Mouse (Mus musculus) liver, embryonic 16.5 days (tissue): ENCODE data around the gene Olfr545. TPM values are rescaled to one million over a fixed set of nuclear protein-coding genes. Genes with fewer than 3 reads are reported as not detected.

Experiments used
- ATAC-seq: fragments of 200-750 bp; cut with Nextera tagmentation; 2 replicates; pipeline ENCODE4 v1.8.0; 2017; ENCODE audit warnings: low read depth, mild to moderate bottlenecking, moderate number of reproducible peaks, moderate library complexity
- H3K27ac ChIP-seq: fragments of 300-500 bp; sonication (generic); 2 replicates; pipeline ENCODE4 v1.5.1; 2014; ENCODE audit warnings: mild to moderate bottlenecking, low read length
- H3K27me3 ChIP-seq: fragments of 300-500 bp; sonication (generic); 2 replicates; pipeline ENCODE4 v1.6.1; 2014; ENCODE audit warnings: low read depth, low read length, mixed read lengths; ENCODE audit not compliant: control insufficient read depth, insufficient read depth
- H3K36me3 ChIP-seq: fragments of 300-500 bp; sonication (generic); 2 replicates; pipeline ENCODE4 v1.6.1; 2014; ENCODE audit warnings: mild to moderate bottlenecking; ENCODE audit not compliant: control insufficient read depth, insufficient read depth
- H3K4me1 ChIP-seq: fragments of 300-500 bp; sonication (generic); 2 replicates; pipeline ENCODE4 v1.6.1; 2014; ENCODE audit warnings: low read depth, low read length, mixed read lengths; ENCODE audit not compliant: control insufficient read depth
- H3K4me2 ChIP-seq: fragments of 300-500 bp; sonication (generic); 2 replicates; pipeline ENCODE4 v1.6.1; 2014; ENCODE audit warnings: low read depth, low read length, mixed read lengths
- H3K4me3 ChIP-seq: fragments of 300-500 bp; sonication (generic); 2 replicates; pipeline ENCODE4 v1.5.1; 2014; ENCODE audit warnings: low read depth, mild to moderate bottlenecking, low read length
- H3K9ac ChIP-seq: fragments of 300-500 bp; sonication (generic); 2 replicates; pipeline ENCODE4 v1.6.1; 2014; ENCODE audit warnings: low read depth, low read length
- H3K9me3 ChIP-seq: fragments of 300-500 bp; sonication (generic); replicated peaks from 2 replicates; pipeline ENCODE4 v1.6.1; 2016; ENCODE audit warnings: low read length; ENCODE audit not compliant: control insufficient read depth
- WGBS: fragments of 180-500 bp; shearing (Covaris S2); extraction: QIAGEN DNeasy Blood & Tissue Kit; methylation state at CpG from one replicate; pipeline ENCODE4 v1.1.7; 2014; ENCODE audit not compliant: insufficient replicate concordance; 5-methylcytosine and 5-hydroxymethylcytosine counted together
- polyA plus RNA-seq: library from polyadenylated mRNA; unstranded; fragments of >200 nt; fragmentation: Nextera tagmentation; extraction: Ambion mirVana; gene quantifications from 2 replicates; pipeline ENCODE4 v1.2.1, GENCODE M21; 2015

Olfr545 gene
- polyA plus RNA-seq, result not detected in 2 replicates

DNA sequence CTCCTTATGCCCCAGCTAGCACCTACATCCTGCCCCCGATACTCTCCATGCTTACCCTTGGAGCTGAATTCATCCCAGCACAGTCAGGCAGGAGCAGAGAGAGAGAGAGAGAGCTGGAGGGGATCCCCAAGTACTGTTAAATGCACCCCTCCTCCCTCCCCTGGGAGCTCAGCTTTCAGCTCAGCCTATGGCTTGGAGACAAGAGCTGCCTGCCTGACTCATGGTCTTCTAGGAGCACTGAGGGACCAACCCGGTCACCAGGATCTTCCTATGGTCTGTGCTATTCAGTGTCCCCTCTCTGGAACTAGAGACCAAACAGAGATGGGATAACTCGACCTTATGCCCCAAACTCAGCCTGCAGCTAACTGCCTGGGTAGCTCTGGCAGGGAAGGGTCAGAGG, at the start of gene Olfr545:
Olfr545 (minus strand) TSS at position 101 of the 400 bp plus-strand sequence.
- Histone ChIP-seq H3K27me3 (no peaks in the 10 kb centered on the region), H3K4me1 (no peaks in the 10 kb centered on the region), H3K9ac (no peak within 1 kb of the TSS), H3K4me2 (no peak within 1 kb of the TSS), H3K36me3 (no peaks in the 10 kb centered on the region), H3K27ac (no peak within 1 kb of the TSS), H3K9me3 (no peaks in the 10 kb centered on the region), H3K4me3 (no peak within 1 kb of the TSS)
- 44% methylated on average over 3 of the region's 3 CpGs for WGBS
- no peak for ATAC-seq

DNA sequence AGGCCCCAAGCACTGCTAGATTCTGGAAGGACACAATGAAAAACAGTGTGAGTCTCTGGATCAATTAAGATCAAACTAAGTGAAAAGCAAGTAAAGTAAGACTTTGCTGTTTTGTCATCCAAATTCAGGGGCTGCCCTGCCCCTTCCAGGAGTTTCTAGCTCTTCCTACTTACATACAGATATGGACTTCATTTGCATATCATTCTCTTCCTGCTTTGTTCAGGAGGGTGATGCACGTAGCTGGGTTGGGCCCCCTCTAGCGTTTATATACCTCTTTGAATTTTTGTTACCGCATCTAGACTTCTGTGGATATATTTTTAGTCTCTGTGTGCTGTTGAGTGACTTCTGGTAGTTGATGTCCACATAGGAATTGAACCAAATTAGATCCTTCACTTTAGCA, 41.9 kb upstream of the Olfr545 start:
- Histone ChIP-seq H3K27ac (no peak overlapping the region), H3K27me3 (no peaks in the 10 kb centered on the region), H3K9ac (no peak overlapping the region), H3K4me1 (no peaks in the 10 kb centered on the region), H3K36me3 (no peaks in the 10 kb centered on the region), H3K4me3 (no peak overlapping the region), H3K9me3 (no peaks in the 10 kb centered on the region), H3K4me2 (no peak overlapping the region)
- ATAC-seq, result no peak
- 28% methylated on average over 3 of the region's 3 CpGs for WGBS

DNA sequence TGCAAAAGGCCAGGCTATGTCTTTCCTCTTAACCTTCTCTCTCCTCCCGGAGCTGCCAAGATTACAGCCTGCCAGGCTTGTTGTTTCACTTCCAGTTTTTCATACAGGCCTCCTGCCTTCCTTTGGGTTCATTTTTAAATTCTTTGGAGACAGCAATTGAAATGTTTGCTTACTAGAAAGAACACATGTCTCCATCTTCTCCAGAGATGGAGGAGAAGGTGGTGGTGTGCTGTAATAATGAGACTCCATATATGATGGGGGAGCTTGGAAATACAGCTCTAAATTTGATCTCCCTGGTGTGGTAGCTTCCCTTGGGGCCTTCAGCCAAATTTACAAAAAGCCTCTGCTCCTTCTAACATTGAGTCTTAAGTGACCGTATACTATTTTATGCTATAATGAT, 41.2 kb upstream of the Olfr545 start, which contains the start of gene Olfr548-ps1:
Olfr548-ps1 (plus strand) TSS at position 301 of the 400 bp plus-strand sequence.
- Histone ChIP-seq H3K9me3 (no peaks in the 10 kb centered on the region), H3K36me3 (no peaks in the 10 kb centered on the region), H3K4me3 (no peak within 1 kb of the TSS), H3K27ac (no peak within 1 kb of the TSS), H3K4me2 (no peak within 1 kb of the TSS), H3K27me3 (no peaks in the 10 kb centered on the region), H3K9ac (no peak within 1 kb of the TSS), H3K4me1 (no peaks in the 10 kb centered on the region)
- 59% methylated on average over 2 of the region's 2 CpGs for WGBS
- ATAC-seq, result no peak

GRCm38 (mm10) chr7:102534449-102534848, 35.1 kb upstream of the Olfr545 start, which contains the start of gene Olfr547:
TSS of gene Olfr547 (plus strand) at chr7:102534749.
- Histone ChIP-seq H3K4me3 (no peak within 1 kb of the TSS), H3K4me2 (no peak within 1 kb of the TSS), H3K27ac (no peak within 1 kb of the TSS), H3K4me1 (no peaks in the 10 kb centered on the region), H3K36me3 (no peaks in the 10 kb centered on the region), H3K9me3 (no peaks in the 10 kb centered on the region), H3K9ac (no peak within 1 kb of the TSS), H3K27me3 (no peaks in the 10 kb centered on the region)
- ATAC-seq, result no peak
- WGBS, result 50% methylated on average over 1 of the region's 1 CpGs

DNA sequence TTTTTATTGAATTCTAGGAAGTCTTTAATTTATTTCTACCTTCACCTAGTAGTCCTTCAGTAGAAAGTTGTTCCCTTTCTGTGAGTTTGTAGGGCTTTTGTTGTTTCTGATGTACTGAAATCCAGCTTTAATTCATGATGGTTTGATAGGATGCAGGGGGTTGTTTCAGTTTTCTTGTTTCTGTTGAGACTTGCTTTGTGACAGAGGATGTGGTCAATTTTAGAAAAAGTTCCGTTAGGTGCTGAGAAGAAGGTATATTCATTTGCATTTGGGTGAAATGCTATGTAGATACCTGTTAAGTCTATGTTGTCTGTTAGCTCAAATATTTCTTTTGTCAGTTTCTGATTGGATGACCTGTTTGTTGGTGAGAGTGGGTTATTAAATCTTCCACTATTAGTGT, 29.7 kb upstream of the Olfr545 start:
- no peaks in the 10 kb centered on the region for H3K27me3 ChIP-seq
- H3K27ac ChIP-seq, result no peak overlapping the region
- no peak overlapping the region for H3K9ac ChIP-seq
- no peaks in the 10 kb centered on the region for H3K9me3 ChIP-seq
- no peak overlapping the region for H3K4me2 ChIP-seq
- no peak for ATAC-seq
- no peaks in the 10 kb centered on the region for H3K36me3 ChIP-seq
- 45% methylated on average over 1 of the region's 1 CpGs for whole genome bisulfite sequencing
- H3K4me1 ChIP-seq, result no peaks in the 10 kb centered on the region
- H3K4me3 ChIP-seq, result no peak overlapping the region

- Histone ChIP-seq H3K9me3 (no peaks in the 10 kb centered on the region), H3K4me1 (no peaks in the 10 kb centered on the region), H3K27me3 (no peaks in the 10 kb centered on the region; the same call in 1 of the 2 replicates), H3K27ac (no peak overlapping the region), H3K36me3 (no peaks in the 10 kb centered on the region), H3K4me3 (no peak overlapping the region), H3K9ac (no peak overlapping the region), H3K4me2 (no peak overlapping the region)
- 60% methylated on average over 2 of the region's 2 CpGs for WGBS
- ATAC-seq, result no peak
Observed at GRCm38 (mm10) chr7:102517051-102517335, 17.6 kb upstream of the Olfr545 start.

DNA sequence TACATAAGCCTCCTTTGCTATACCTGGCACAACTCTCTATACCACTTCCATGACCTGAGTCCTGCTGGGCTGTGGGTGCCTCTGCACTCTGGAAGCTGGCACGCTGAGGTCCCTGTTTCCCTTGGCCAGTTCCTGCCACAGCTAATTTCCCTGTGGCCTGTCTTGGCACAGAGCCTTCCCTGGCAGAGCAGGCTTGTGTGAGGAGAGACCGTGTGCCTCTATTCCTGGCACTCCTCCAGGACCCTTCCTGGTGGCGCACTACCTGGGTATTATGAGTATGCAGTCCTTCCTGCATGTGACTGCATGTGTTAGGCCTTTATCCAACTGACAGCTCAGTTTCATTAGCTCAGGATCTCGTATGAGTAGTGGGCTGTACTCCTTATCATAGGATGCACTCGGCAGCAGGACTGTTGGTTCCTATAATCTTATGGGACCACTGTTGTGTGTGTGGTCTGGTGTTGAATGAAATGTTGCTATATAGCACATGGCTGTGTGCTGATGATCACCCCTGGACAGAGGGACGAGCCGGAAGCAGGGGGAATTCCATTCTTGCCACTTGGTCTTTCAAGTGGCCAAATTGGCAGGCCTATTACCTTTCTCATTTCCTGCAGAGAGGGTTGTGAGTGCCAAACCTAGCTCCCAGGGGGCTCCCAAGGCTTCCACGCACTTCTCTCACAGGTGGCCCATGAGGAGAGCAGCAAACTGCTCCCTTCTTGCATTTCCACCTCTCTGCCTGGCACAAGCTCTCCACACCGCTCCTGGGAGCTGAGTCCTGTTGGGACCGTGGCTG, 17.1 kb upstream of the Olfr545 start:
- Histone ChIP-seq H3K4me2 (no peak overlapping the region), H3K9ac (no peak overlapping the region), H3K36me3 (no peaks in the 10 kb centered on the region), H3K27ac (no peak overlapping the region), H3K4me1 (no peaks in the 10 kb centered on the region), H3K9me3 (no peaks in the 10 kb centered on the region), H3K4me3 (no peak overlapping the region), H3K27me3 (no peaks in the 10 kb centered on the region; the same call in 1 of the 2 replicates)
- 44% methylated on average over 10 of the region's 10 CpGs for WGBS
- ATAC-seq, result no peak

DNA sequence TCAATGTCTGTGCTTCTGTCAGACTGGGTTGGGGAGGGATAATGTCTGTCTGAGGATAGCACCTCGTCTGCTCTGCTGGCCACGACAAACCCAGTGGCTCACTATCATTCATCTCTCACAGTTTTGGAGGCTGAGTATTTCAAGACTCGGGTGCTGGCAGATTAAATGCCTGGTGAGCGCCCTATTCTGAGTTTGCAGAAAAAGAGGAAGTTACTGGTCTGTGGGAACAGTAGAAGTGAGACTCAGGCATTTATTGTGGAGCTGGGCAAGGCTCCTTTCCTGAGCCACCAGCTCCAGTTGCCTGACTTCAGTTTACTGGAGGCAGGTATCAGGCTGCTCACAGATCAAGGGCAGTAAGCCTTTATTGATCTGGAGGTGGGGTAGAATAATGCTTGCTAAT, 14.8 kb upstream of the Olfr545 start:
- Histone ChIP-seq H3K4me1 (no peaks in the 10 kb centered on the region), H3K36me3 (no peaks in the 10 kb centered on the region), H3K27ac (no peak overlapping the region), H3K4me2 (no peak overlapping the region), H3K4me3 (no peak overlapping the region), H3K27me3 (no peaks in the 10 kb centered on the region; the same call in 1 of the 2 replicates), H3K9me3 (no peaks in the 10 kb centered on the region), H3K9ac (no peak overlapping the region)
- ATAC-seq, result no peak
- WGBS, result 11% methylated on average over 4 of the region's 4 CpGs

- no peaks in the 10 kb centered on the region for H3K9me3 ChIP-seq
- H3K4me1 ChIP-seq, result no peaks in the 10 kb centered on the region
- H3K4me2 ChIP-seq, result peak overlapping the region; percentile 74
- no peak overlapping the region for H3K27ac ChIP-seq
- peak; percentile 78 for ATAC-seq
- H3K9ac ChIP-seq, result peak overlapping the region; percentile 35; the same call in 1 of the 2 replicates
- no peaks in the 10 kb centered on the region; the same call in 1 of the 2 replicates for H3K27me3 ChIP-seq
- H3K36me3 ChIP-seq, result no peaks in the 10 kb centered on the region
- peak overlapping the region; percentile 51 for H3K4me3 ChIP-seq
- under 1% methylated on average over 54 of the region's 54 CpGs for WGBS
Observed at GRCm38 (mm10) chr7:102512814-102513435, 13.6 kb upstream of the Olfr545 start.
